Comparison of ENCODE assay signal across 26 mouse cellular contexts in the genomic region with DNA sequence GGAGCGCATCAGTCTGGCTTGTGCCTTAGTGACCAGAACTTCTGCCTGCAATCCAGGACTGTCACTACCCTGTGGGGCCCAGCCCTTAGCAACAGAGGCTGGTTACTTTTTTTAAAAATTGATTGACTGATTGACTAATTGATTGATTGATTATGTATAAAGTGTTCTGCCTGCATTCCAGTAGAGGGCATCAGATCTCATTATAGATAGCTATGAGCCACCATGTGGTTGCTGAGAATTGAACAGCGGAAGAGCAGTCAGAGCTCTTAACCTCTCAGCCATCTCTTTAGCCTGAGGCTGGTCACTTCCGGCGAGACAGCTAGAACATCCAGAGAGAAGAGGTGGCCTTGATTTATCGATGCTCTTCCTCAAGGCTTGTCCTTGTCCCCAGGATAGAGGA. TPM values are rescaled to one million over a fixed set of nuclear protein-coding genes. Genes with fewer than 3 reads are reported as not detected.
DNase-seq lines count a peak whose midpoint lies in the region; ATAC-seq and TF ChIP-seq lines count a peak whose summit lies in the region.
"Had no signal": no experiment of that assay in that cellular context is flagged by ENCODE, and none has a peak within 500 bp of the region (broad histone marks: within the 10 kb centered on the region; RNA-seq: fewer than 3 reads in every experiment).

No protein-coding gene starts in this region.

- no peak overlapping the region for H3K9ac ChIP-seq in forebrain, postnatal 0 days
- H3K9ac ChIP-seq in forebrain, embryonic 15.5 days (replicated peaks): no peak overlapping the region
- H3K9ac ChIP-seq: embryonic facial prominence, embryonic 12.5 days; heart, embryonic 15.5 days; hindbrain, embryonic 15.5 days had no signal

- H3K4me3 ChIP-seq in forebrain, postnatal 0 days (ENCODE audit: low read depth, low read length): no peak overlapping the region
- no peak overlapping the region for H3K4me3 ChIP-seq in forebrain, embryonic 15.5 days
- H3K4me3 ChIP-seq in layer of hippocampus, adult 2 months: no peak overlapping the region
- H3K4me3 ChIP-seq: embryonic facial prominence, embryonic 12.5 days; heart, adult 2 months; heart, embryonic 15.5 days; hindbrain, embryonic 15.5 days had no signal

- ATAC-seq in forebrain, postnatal 0 days: no peak
- ATAC-seq in forebrain, embryonic 15.5 days (replicated peaks): no peak
- ATAC-seq: forebrain, embryonic 16.5 days had no signal

- no peaks in the 10 kb centered on the region for H3K4me1 ChIP-seq in forebrain, postnatal 0 days (ENCODE audit: insufficient read depth)
- no peaks in the 10 kb centered on the region for H3K4me1 ChIP-seq in forebrain, embryonic 15.5 days
- H3K4me1 ChIP-seq: embryonic facial prominence, embryonic 12.5 days; heart, embryonic 15.5 days; hindbrain, embryonic 15.5 days had no signal

- no peaks in the 10 kb centered on the region; the same call in 1 of the 2 replicates for H3K27me3 ChIP-seq in forebrain, postnatal 0 days (ENCODE audit: insufficient read depth, low read length)
- no peaks in the 10 kb centered on the region for H3K27me3 ChIP-seq in forebrain, embryonic 15.5 days
- H3K27me3 ChIP-seq: hindbrain, embryonic 15.5 days had no signal

- H3K27ac ChIP-seq in forebrain, postnatal 0 days (ENCODE audit: low read depth, low read length): no peak overlapping the region
- no peak overlapping the region for H3K27ac ChIP-seq in forebrain, embryonic 15.5 days (replicated peaks)
- no peak overlapping the region for H3K27ac ChIP-seq in layer of hippocampus, adult 2 months
- H3K27ac ChIP-seq: embryonic facial prominence, embryonic 12.5 days; heart, adult 2 months; heart, embryonic 15.5 days; hindbrain, embryonic 15.5 days had no signal

- peak; percentile 53; the same call in 1 of the 2 replicates for TF ChIP-seq CTCF in forebrain, postnatal 0 days (IDR thresholded peaks at IDR 0.05; ENCODE audit: low read depth)
- peak; percentile 73 for TF ChIP-seq CTCF in layer of hippocampus, adult 2 months (conservative IDR thresholded peaks at IDR 0.05)

- H3K36me3 ChIP-seq in forebrain, postnatal 0 days (ENCODE audit: insufficient read depth): no peaks in the 10 kb centered on the region
- no peaks in the 10 kb centered on the region for H3K36me3 ChIP-seq in forebrain, embryonic 15.5 days
- H3K36me3 ChIP-seq: embryonic facial prominence, embryonic 12.5 days; G1E; heart, embryonic 15.5 days; hindbrain, embryonic 15.5 days had no signal

- 72% methylated on average over 5 of the region's 5 CpGs for WGBS in forebrain, postnatal 0 days
- 72% methylated on average over 5 of the region's 5 CpGs for WGBS in forebrain, embryonic 15.5 days

- no peak for DNase-seq in forebrain, postnatal 0 days
- no peak for DNase-seq in layer of hippocampus, adult 2 months (ENCODE audit: low spot score in 2 of 2)
- DNase-seq in layer of hippocampus, postnatal 10 days (ENCODE audit: low spot score in 2 of 2): no peak
- DNase-seq in retina, embryonic 14.5 days (ENCODE audit: low spot score): peak; percentile 22
- no peak for DNase-seq in retina, postnatal 1 day
- DNase-seq in right cerebral cortex, postnatal 4 days: no peak
- DNase-seq: adrenal gland, adult 8-10 months; adrenal gland, postnatal 36 days; cerebellum, adult 11-12 months; cerebellum, adult 9-10 months; cerebellum, postnatal 25 days; gastrocnemius, postnatal 14 days; heart, adult 2 months; heart, postnatal 14 days had no signal

- no peaks in the 10 kb centered on the region for H3K9me3 ChIP-seq in forebrain, postnatal 0 days (ENCODE audit: low read length)
- no peaks in the 10 kb centered on the region for H3K9me3 ChIP-seq in forebrain, embryonic 15.5 days
- H3K9me3 ChIP-seq: embryonic facial prominence, embryonic 12.5 days; G1E; heart, embryonic 15.5 days; hindbrain, embryonic 15.5 days had no signal

- no peak overlapping the region for H3K4me2 ChIP-seq in forebrain, postnatal 0 days (ENCODE audit: low read depth)
- H3K4me2 ChIP-seq in forebrain, embryonic 15.5 days (replicated peaks): no peak overlapping the region
- H3K4me2 ChIP-seq: embryonic facial prominence, embryonic 12.5 days; heart, embryonic 11.5 days; heart, embryonic 15.5 days; hindbrain, embryonic 15.5 days had no signal

RNA-seq across cellular contexts. Expression of a gene that starts 8.6 kb away (rescaled TPM):
- total RNA-seq in forebrain, postnatal 0 days (2014; rRNA removed): 0.14 and 0.54 TPM in 2 replicates
- 0.40 and 0.63 TPM in 2 replicates for polyA plus RNA-seq in forebrain, postnatal 0 days (2015; fragmentation: Nextera tagmentation; extraction: Ambion mirVana)
- not detected in 2 replicates for polyA plus RNA-seq in forebrain, embryonic 15.5 days (2015; fragmentation: Nextera tagmentation; extraction: Ambion mirVana)
- total RNA-seq in layer of hippocampus, adult 2 months (2021): under 1 TPM; 0.47 to 0.61 TPM
- 1 to 10 TPM in 1 of 2 experiments, under 1 TPM in 1; 0.83 to 1.1 TPM for total RNA-seq in layer of hippocampus, postnatal 10 days (2021)
- total RNA-seq: G1E; hematopoietic stem cell, adult 5-6 weeks had no signal
- polyA plus RNA-seq: forebrain, embryonic 16.5 days; G1E had no signal

RNA-seq across cellular contexts. Expression of a gene that starts 24.7 kb away (rescaled TPM):
- total RNA-seq in forebrain, postnatal 0 days (2014; rRNA removed): not detected in 2 replicates
- polyA plus RNA-seq in forebrain, postnatal 0 days (2015; fragmentation: Nextera tagmentation; extraction: Ambion mirVana): not detected in 2 replicates
- polyA plus RNA-seq in forebrain, embryonic 15.5 days (2015; fragmentation: Nextera tagmentation; extraction: Ambion mirVana): not detected in 2 replicates
- total RNA-seq in layer of hippocampus, adult 2 months (2021): not detected
- total RNA-seq in layer of hippocampus, postnatal 10 days (2021): not detected
- total RNA-seq: adrenal gland, adult 8-10 months; adrenal gland, postnatal 36 days; gastrocnemius, adult 18-20 months; gastrocnemius, postnatal 14 days; heart, adult 2 months; heart, postnatal 14 days; hematopoietic stem cell, adult 5-6 weeks had no signal
- polyA plus RNA-seq: cortical plate, adult 2 months; embryonic facial prominence, embryonic 12.5 days; forebrain, embryonic 11.5 days; forebrain, embryonic 16.5 days; G1E; heart, embryonic 11.5 days; heart, embryonic 15.5 days; hindbrain, embryonic 15.5 days; intestine, embryonic 14.5 days had no signal

RNA-seq across cellular contexts. Expression of a gene that starts 25.3 kb away (rescaled TPM):
- total RNA-seq in forebrain, postnatal 0 days (2014; rRNA removed): not detected in 2 replicates
- polyA plus RNA-seq in forebrain, postnatal 0 days (2015; fragmentation: Nextera tagmentation; extraction: Ambion mirVana): not detected in 2 replicates
- polyA plus RNA-seq in forebrain, embryonic 15.5 days (2015; fragmentation: Nextera tagmentation; extraction: Ambion mirVana): not detected in 2 replicates
- not detected for total RNA-seq in layer of hippocampus, adult 2 months (2021)
- not detected for total RNA-seq in layer of hippocampus, postnatal 10 days (2021)
- total RNA-seq: adrenal gland, adult 8-10 months; adrenal gland, postnatal 36 days; gastrocnemius, adult 18-20 months; gastrocnemius, postnatal 14 days; heart, adult 2 months; heart, postnatal 14 days; hematopoietic stem cell, adult 5-6 weeks had no signal
- polyA plus RNA-seq: cortical plate, adult 2 months; embryonic facial prominence, embryonic 12.5 days; forebrain, embryonic 11.5 days; forebrain, embryonic 16.5 days; G1E; heart, adult 2 months; heart, embryonic 11.5 days; heart, embryonic 15.5 days; hindbrain, embryonic 15.5 days had no signal
